Mouse (Mus musculus) left cerebral cortex, postnatal 4 days (tissue): ENCODE data around the gene Dbt. TPM values are rescaled to one million over a fixed set of nuclear protein-coding genes. Genes with fewer than 3 reads are reported as not detected.
A peak's percentile ranks its signal among the peaks of the same experiment; 100 is the strongest.

Experiments used
- DNase-seq: peaks from one replicate; pipeline ENCODE4 v3.0.0-alpha.2; 2022
- intact Hi-C: fragments of 180-260 bp; cut with DNase I; formaldehyde crosslinking; loops from one replicate; pipeline ENCODE4 v1.15.1; 2025
- total RNA-seq, 2 experiments: library from RNA; stranded (reverse); gene quantifications; 2 replicates each; pipeline ENCODE4 v1.2.3; 2021

Dbt gene
- total RNA-seq, result 10 to 100 TPM; 13.8 to 16.2 TPM

DNA sequence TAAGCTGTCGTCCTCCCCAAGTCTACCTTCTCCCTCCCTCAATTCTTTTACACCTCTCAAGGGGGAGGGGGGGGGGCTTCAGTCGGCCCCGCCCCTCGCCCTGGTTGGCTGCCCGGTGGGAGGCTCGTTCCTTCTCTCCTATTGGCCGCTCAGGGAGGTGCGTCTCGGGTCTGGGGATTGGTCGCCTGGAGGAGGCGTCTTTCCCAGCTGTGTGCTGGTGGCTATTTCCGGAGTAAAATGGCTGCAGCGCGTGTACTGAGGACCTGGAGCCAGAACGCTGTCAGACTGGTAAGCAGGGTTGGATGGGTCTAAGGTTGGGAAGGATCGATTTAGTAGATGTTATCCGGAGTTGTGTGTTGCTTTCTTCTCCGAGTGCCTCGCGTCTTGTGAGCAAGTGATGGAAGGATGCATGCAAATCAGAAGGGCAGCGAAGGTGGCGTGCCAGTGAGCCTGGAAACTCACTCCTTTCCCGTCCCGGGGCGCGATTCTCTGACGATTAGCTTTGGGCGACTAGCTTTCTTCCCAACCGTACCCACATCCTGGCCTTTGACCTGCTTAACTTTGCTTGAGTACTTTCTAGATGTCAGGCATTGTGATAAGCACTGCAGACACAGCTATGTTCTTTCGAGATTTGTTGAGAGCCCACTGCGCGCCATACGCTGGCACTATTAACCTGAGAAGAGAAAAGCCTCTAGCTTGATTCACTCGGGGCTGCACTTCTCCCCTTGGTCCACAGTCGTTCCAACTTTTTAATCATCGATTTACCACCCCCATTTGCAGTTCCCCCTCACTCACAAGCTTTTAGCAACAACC, at the start of gene Dbt:
Gene Dbt (plus strand): TSS at position 167 of the 813 bp plus-strand sequence.
- intact Hi-C loops, result no loop called here
- peak; percentile 90 for DNase-seq

DNA sequence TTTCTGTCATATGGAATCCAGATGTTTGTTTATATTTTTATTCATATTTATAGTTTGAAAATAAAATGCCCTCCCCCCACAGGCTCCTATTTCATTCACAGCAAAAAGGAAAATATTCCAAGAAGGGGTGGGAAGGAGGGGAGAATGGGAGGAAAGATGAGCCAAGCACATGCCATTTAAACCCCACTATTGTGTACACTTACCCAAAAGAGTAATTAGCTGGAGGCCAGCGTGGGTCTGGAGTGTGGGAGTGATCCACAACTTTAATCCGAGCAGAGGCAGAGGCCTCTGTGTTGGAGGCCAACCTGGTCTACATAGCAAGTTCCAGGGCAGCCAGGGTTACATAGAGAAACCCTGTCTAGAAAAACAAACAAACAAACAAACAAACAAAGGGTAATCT, 48.6 kb upstream of the Dbt start:
- intact Hi-C loops, result no loop called here
- DNase-seq, result no peak

DNA sequence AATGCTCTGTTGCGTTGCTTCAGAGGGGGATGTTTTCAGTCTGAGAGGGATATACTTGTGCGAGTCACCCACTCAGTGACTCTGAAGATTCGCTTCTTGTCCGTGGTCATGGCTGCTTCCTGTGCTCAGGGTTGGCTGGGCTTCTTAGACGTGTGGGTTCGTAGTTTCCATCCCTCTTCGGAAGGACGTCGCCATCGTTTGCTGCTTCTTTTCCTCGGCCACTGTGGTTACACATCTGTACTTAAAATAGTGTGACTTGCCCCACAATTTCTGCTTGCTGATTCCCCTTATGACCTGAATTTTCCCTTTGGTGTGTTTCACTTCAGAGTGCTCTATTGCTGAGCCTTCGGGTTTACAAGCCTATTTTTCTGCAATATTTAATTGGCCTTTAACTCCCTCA, 47.2 kb upstream of the Dbt start:
- intact Hi-C loops, result no loop called here

DNA sequence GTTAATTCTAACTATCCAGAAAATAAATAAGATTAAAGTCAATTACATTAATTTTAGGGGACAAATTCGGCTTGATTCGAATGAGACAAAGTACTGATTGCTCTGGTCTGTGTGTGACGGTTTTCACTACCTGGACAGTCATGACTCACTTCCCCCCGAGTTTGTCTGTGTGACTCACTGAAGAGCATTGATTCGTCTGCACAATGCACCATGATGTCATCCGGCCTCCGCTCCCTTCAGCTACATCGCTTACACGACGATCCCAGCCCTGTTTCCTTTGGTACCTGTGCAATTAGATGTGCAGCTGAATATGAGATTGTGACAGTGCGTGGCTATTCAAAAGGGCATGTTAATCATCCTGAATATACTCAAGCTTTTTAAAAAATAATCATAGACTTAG, 38.3 kb upstream of the Dbt start:
- DNase-seq, result no peak
- intact Hi-C loops, result no loop called here

More for the DNA sequence above, 47.2 kb upstream of the Dbt start:
- no peak for DNase-seq

DNA sequence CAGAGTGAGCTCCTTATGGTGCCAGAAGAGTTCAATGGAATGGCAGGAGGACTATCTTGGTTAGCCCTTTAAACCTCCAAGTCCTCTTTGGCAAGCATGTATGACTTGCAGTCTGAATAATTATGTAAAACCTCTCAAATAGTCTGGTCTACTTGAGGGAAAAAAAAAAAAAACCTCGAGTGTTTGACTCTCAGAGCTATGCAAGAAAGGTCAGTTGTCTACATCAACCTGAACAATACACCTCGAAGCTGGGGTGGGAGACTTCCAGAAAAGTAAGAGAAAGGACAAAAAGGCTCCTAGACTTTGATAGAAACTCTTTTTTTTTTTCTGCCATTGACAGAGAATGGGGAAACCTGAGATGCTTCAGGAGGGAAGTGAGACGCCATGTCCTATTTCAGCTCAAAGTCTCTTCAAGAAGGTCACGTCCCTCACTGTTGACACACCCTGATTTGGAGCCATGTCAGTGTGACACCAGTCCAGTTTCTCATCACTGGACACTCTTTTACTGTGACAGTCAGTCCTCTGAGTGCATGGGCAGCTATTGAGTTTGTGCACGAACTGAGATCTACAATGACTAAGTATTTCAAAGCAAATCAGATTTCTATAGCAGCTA, 36.1 kb upstream of the Dbt start:
- DNase-seq, result no peak
- intact Hi-C loops, result no loop called here

DNA sequence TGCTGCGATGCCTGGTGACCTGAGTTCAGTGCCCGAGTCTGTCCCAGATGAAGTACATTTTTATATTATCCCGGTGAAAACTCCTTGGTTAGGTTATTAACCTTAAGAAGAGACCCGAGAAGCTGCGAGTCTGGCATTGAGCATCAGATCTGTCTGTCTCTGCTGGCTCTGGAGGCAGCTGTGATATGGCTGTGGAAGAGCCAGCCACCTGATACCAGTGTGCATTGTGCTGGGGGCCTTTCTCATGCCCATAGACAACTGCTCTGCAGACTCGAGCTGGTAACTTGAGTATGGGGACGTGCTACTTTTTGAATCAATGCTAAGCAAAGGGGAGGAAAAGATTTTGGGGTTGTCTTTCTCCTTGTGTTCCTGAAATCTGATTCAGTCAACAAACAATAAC, 35.5 kb upstream of the Dbt start:
- intact Hi-C loops, result no loop called here

DNA sequence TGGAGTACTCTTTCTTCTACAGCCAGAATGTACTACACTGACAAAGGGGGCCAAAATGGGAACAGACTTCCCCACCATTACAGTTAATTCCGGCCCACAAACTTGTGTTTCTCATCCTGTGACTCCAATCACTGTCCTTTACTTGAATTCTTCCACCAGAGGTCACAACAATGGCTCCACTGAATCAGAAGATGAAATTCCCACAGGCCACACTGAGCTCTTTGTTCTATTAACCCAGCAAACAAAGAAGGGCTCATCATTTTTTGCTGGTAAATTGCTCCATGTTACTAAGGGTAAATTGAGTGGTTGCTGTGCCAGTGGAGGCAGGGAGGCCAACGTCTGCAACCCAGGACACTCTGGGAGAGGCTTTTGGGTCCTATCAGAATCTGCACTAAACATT, 32.8 kb upstream of the Dbt start:
- intact Hi-C loops, result no loop called here
- DNase-seq, result peak; percentile 5

More for the DNA sequence above, 35.5 kb upstream of the Dbt start:
- no peak for DNase-seq

DNA sequence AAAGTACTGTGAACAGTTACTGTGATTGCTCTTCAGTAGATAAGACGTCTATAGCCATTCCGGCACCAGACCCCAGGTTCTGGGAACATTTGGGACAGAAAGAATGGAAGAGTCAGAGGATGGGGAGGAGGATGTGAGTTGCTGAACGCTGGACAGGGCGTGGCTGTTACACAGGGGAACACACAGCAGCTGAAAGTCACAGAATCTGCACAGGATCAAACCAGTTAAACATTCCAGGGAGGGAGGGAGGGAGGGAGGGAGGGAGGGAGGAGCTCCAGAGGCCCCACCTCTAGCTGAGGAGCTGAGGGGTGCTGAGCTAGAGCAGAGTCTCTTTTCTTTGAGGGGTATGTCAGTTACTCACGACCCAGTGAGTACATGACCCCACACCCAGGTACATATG, 31.9 kb upstream of the Dbt start:
- no peak for DNase-seq
- intact Hi-C loops, result no loop called here

DNA sequence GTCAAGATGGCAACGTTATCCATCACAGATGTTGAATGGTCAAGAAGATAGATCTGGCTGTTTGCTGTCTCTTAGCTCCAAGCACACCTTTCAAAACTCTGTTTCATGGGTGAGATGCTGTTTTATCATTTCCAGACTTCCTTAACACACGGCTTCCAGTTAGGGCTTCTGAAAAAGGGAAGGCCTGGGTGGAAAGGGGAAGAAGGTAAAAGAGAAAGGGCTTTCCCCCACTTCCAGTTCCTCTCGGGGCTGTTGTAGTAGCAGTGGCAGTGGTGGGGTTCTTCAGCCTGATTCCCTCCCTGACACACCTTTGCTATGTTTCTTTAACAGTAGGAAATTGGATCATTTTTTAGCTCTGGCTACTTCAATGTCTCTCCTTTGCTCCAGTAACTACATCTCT, 30.1 kb upstream of the Dbt start:
- no peak for DNase-seq
- intact Hi-C loops, result no loop called here

DNA sequence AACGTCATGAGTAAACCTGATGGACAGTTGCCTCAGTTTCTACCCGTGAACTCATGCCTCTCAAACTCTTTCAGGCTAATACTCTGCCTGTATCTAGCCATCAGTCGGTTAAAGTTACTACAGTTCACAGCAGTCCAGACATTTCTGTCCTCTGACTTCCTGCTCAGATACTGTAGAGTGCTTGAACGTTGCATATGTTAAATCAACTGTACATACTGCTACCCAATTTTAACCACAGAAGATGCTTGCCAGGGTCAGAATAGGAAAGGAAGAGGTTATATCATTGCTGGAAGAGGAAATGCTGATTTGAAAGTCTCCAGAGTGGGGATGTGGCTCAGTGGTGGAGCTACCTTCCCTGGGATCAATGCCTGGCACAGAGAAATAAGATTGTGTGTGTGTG, 29.6 kb upstream of the Dbt start:
- no peak for DNase-seq
- intact Hi-C loops, result no loop called here

DNA sequence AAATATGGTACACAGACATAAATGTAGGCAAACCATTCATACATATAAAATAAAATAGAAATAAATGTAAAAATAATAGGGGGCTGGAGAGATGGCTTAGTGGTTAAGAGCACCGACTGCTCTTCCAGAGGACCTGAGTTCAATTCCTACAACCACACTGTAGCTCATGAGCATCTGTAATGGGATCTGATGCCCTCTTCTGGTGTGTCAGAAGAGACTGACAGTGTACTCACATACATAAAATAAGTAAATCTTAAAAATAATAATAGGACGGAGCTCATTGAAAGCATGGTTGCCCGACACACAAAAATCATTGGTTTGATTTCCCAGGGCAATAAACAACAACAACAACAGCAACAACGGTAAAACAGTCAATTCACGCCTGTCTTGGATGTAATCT, 21.9 kb upstream of the Dbt start:
- DNase-seq, result no peak
- intact Hi-C loops, result loop anchor here (5.0 to 10.0 kb wide), 2 partner anchors 159 to 284 kb away; no protein-coding TSS in a partner anchor

DNA sequence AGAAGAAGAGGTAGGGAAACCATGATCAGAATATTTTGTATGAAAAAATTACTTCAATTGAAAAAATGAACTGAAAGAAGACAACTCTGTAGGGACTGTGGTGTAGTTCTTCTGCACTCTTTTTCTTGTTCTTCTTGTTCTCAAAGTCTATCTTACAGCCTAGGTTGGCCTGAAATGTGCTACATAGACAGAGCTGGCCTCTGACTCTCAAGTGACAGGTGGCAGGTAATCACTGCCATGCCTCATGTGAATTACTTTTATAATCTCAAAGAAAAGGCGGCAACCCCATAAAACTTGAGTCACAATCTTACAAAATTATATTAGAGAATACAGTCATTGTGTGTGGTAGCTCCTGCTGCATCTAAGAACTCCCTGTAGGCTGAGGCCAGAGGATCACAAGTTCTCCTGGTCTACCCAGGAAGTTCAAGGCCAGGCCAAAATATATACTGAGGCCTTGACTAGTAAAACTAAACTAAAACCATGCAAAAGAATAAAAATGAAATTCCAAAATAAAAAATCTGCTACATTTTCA, 20.9 kb upstream of the Dbt start:
- DNase-seq, result no peak
- intact Hi-C loops, result loop anchor here (5.0 to 10.0 kb wide), 2 partner anchors 160 to 283 kb away; no protein-coding TSS in a partner anchor

DNA sequence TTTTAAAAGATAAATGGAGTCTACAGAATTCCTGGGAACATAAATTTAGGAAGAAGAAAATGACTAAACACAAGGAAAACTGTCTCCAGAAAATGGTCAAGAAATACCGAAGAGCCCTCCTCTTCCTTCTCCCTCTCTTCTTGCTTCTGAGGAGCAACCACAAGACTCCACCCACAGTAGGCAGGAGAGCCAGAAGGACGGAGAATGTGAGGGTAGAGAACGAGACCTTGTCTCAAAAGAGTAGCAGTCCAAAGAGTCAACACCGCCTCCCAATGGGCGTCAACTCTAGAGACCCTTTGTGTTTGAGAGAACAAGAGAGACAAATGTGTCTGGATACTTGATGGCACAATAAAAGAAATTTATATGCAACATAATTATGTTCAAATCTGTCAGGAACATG, 19.2 kb upstream of the Dbt start:
- no peak for DNase-seq
- intact Hi-C loops, result loop anchor here (5.0 to 10.0 kb wide), 2 partner anchors 161 to 281 kb away; no protein-coding TSS in a partner anchor

DNA sequence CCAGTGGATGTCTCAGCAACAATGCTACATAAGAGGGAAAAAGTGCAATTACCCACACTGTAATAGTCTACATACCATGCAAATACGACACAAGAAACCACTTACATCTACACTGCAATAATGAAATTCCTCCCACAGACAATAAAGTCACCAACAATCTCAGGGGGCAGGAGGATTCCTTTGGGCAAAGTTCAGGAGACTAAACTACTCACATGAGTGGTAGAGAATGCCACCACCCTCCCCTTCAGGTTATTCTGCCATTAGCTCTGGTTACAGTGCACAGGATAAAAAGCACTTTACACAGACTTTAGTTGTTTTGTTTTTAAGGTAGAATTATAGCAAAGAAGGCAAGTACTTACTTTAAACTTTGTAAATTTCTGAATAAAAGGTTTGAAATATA, 17.2 kb upstream of the Dbt start:
- no peak for DNase-seq
- intact Hi-C loops, result loop anchor here (10.0 kb wide), 1 partner anchor 279 kb away; no protein-coding TSS in a partner anchor

DNA sequence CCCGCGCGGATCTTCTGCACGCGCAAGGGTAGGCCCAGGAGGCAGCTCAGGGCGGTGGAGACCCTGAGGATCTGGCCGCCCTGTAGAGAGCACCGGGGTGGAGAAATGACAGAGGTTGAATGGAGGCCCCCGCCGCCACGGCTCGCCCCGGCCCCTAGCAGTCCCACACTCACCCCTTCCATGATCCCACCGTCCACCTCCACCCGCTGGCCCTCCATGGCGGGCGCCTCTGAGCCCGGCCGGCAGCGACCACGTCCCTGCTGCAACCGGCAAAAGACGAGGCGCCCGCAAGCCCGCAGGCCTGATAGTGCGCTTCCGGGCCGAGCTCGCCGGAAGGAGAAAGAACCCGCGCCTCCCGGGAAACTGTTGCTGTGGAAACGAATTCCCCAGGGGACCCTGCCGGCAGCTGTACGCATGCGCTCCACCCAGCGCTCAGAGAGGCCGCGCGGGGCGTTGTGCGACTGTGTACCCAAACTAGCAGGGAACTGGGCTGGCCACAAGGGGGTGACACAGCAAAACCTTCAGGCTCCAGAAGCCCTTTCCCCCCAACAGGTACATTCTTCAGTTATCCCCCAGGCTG, 5.0 kb upstream of the Dbt start, which contains the start of gene Rtca:
Gene Rtca (minus strand): TSS at position 437 of the 580 bp plus-strand sequence.
- DNase-seq, result peak; percentile 99
- intact Hi-C loops, result no loop called here

DNA sequence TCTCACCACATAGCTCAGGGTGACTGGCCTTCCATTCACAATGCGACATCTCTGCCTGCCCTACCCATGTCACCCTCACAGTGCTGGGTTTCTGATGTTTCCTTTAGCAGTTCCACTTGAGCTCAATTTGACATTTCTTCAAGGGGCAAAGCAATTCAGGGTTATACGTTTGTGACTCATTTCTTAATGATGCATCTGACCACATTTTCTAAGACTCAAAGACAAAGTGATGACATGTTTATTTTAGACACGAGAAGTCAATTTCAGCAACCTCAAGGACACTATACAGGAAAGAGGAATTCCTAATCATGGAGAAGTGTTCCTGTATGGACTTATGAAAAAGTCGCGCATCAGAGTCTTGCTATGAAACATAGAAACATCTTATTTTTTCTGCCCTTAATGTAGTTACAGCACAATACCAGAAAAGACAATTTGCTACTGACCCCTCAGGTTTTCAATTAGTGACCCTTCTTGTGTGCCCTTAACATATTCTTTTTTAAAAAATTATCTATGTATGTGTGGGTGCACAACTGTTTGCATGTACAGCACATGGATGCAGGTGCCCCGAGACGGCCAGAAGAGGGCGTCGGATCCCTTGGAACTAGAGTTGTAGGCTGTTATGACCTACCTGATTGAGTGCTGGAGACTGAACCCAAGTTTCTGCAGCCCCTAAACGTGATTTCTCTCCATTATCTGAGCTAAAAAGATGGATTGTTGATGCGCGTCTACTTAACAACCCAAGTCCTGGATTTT, 543 bp upstream of the Dbt start:
- peak; percentile 45 for DNase-seq

DNA sequence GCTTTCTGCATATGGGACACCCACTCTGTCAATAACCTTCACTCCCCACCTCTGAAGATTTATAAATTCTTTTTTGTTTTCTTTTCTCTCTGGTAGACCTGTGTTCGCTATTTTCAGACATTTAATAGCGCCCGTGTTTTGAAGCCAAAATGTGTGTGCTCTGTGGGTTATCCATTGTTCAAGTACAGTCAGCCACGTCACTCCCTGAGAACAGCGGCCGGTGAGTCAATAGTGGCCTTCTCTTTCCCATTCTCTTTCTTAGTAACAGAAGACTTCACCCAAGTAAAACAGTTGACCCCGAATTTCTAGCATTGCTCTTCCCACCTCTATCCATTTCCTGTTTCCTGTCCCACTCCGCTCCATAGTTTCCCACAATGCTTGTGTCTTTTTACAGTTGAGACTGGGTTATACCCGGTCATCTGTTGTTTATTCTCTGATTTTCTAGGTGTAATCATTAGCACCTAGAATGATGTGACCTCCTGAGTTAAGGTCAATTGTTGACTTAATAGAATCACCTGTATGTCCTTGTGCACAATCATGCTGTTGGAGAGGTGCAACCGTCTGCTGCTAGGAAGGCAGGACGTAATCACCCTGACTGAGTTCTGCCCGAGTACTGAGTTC, 7.4 kb downstream of the Dbt start:
- no peak for DNase-seq
- intact Hi-C loops, result no loop called here

More for the DNA sequence above, 543 bp upstream of the Dbt start:
- intact Hi-C loops, result no loop called here

DNA sequence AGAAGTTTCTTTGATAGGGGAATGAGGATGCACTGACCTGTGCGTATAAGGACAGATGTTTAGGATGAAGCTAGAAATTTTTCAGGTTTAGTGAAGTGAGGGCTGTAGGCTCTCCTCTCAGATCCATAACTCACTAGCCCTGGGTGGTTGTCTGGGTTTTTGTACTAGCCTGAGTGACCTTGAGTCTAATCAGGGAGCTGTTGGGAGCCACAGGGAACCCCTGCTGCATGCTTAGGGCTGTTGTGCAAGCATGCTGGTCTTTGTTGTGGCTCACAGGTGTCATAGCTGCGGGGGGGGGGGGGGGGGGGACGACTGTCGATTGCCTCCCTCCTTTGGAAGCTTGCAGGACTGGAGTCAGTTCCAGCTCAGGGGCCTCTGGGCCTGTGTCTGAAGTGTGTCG, 16.9 kb downstream of the Dbt start:
- DNase-seq, result no peak
- intact Hi-C loops, result no loop called here

DNA sequence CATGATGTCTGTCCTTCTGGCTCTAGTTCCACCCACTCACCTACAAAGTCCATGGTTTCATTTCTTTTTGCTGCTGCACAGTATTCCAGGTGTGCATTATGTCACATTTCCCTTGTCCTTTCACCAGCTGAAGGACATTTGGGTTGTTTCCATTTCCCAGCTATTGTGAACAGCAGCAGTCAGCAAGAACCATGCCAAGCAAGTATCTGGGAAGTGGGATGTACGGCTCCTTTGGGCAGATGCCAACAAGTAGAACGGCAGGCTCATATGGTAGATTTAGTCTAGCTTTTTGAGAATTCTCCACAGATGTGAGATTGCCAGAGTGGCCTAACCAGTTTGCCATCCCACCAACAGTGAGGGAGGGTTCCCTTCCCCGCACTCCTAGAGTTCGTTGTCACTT, 18.0 kb downstream of the Dbt start:
- intact Hi-C loops, result no loop called here
- DNase-seq, result no peak
